Mouse (Mus musculus) cortical plate, adult 2 months (tissue): ENCODE results near the gene Gm5142.

Experiments
- CTCF ChIP-seq: fragments of 200-500 bp; IDR thresholded peaks from 2 replicates; pipeline ENCODE4 v1.5.1; 2011; ENCODE audit warnings: mild to moderate bottlenecking, control low read depth, low read length; ENCODE audit not compliant: insufficient read depth; ENCODE audit errors: extremely low read depth
- POLR2A ChIP-seq: fragments of 200-500 bp; IDR thresholded peaks from 2 replicates; pipeline ENCODE4 v1.6.1; 2011; ENCODE audit warnings: mild to moderate bottlenecking, low read length, control low read depth; ENCODE audit not compliant: insufficient read depth; ENCODE audit errors: extremely low read depth

DNA sequence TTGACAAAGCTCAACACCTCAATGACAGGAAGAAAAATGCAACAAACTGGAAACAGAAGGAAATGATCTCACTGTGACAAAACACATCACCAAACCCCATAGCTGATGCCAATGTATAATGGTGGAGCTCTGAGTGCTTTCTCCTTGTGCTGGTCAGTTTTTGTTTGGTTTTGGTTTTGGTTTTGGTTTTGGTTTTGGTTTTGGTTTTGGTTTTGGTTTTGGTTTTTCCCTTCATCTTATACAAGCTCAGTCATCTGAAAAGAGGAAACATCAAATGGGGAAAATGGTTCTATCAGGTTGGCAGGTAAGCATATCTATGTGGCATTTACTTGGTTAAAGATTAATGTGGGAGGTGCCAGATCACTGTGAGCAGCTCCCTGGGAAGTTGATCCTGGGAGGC is 7.0 kb upstream of the Gm5142 start:
- TF ChIP-seq CTCF (no peak), POLR2A (no peak)
